Mouse (Mus musculus): ENCODE results near the gene Iqsec2. TPM values are rescaled to one million over a fixed set of nuclear protein-coding genes. Genes with fewer than 3 reads are reported as not detected.
"Not testable (repeated sequence)": the region's sequence is repeated elsewhere in the genome, so short reads cannot be mapped to it uniquely, and the experiment has no call there.

Iqsec2 gene
- total RNA-seq, 2 experiments from 2014 or later = 156 to 160 TPM

DNA sequence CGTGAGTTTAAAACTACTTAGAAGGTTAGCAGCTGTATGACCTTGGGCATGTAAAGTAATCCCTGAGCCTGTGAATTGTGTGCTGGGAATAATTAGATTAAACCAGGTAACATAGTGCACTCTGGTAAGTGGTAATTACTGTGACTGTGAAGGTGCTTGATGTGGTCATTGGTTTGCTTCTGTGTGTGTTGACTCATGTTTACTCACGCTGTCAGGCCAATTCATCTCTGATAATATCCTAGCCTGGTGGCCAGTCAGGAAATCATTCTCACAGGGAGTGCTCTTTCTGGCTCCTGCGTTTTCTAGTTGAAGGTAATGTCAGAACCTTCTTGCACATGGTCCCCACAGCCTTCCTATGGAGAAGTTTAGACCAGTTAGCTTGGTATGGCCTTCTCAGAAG is 90.1 kb downstream of the Iqsec2 start:
- intact Hi-C loops (cut with DNase I) = no loop called here
- DNase-seq (ENCODE audit: low spot score in 2 of 2) = no peak

DNA sequence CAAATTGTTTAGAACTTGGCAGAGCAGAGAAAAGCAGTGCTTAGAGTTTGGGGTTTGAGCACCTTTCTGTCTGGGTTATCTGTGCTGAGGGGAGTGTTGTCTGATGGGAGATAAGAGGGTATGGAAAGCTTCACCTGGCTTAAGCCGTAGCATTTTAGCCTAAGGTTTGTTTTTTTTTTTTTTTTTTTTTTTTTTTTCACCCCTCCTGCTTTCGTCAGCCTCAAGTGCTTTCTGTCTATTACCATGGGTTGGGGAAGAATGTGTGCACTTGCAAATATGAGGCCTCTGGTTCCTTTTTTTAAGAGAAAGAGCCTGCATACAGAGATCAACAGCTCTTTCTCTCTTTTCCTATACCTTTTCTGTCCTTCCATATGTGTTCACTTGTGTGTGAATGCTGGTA is 91.7 kb downstream of the Iqsec2 start:
- no peak for DNase-seq (ENCODE audit: low spot score in 2 of 2)
- intact Hi-C loops (cut with DNase I) = no loop called here

DNA sequence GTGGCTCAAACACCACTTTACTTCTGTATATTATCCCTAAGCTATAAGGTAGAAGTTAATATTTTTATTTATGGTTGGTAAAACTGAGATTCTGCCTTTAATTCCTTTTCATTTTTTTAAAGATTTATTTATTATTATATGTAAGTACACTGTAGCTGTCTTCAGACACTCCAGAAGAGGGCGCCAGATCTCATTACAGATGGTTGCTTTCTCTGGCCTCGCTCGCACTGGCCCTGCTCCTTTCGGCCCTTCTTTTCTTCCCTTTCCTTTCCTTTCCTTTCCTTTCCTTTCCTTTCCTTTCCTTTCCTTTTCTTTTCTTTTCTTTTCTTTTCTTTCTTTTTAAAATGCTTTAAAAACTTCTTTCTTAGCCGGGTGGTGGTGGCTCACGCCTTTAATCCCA is 99.1 kb downstream of the Iqsec2 start:
- DNase-seq (ENCODE audit: low spot score in 2 of 2); intact Hi-C loops (cut with DNase I): not testable (repeated sequence)

DNA sequence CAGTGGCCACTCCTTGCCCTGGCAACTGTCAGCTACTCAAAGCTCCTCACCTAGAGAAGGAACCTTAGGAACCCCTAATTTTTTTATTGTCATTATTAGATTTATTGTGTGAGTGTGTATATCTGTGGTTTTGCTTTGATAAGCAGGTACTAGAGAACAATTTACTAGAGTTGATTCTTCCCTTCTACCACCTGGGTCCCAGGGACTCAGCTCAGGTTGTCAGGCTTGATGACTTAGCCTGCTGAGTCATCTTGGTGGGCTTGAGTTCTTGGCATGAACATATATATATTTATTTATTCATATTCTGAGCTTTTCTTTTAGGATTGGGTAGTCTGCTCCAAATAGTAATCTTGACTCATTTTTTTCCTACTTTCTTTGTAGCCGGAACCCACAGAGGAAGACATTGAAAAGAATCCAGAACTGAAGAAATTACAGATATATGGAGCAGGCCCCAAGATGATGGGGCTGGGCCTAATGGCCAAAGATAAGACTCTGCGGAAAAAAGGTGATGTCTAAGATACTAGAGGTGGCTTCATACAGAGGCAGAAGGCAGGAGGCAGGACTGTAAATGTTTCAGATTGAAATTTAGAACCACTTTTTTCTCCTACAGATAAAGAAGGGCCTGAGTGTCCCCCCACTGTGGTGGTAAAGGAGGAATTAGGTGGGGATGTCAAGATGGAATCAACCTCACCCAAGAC is 100.6 kb downstream of the Iqsec2 start:
- no peak for DNase-seq (ENCODE audit: low spot score in 2 of 2)
- intact Hi-C loops (cut with DNase I) = loop anchor here (5.0 kb wide), 1 partner anchor 108 kb away; no protein-coding TSS in a partner anchor

DNA sequence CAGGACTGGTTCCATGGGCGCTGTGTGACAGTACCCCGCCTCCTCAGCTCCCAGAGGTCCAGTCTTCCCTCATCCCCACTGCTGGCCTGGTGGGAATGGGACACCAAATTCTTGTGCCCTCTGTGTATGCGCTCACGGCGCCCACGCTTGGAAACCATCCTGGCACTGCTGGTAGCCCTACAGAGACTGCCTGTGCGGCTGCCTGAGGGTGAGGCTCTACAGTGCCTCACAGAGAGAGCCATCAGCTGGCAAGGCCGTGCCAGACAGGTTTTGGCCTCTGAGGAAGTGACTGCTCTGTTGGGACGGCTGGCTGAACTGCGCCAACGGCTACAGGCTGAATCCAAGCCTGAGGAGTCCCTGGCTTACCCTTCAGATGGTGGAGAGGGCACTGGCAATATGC is 127.1 kb downstream of the Iqsec2 start:
- DNase-seq (ENCODE audit: low spot score in 2 of 2) = no peak
- intact Hi-C loops (cut with DNase I) = no loop called here

Other genes starting within 250 kb of the Iqsec2 start
- gene Hsd17b10, start 142.4 kb upstream of the Iqsec2 start, total RNA-seq (2021) = 10 to 100 TPM; 40.2 to 42.0 TPM
- gene Ribc1, start 128.0 kb upstream of the Iqsec2 start, total RNA-seq (2021) = under 1 TPM; 0.27 to 0.49 TPM
- 10 to 100 TPM; 45.2 to 51.3 TPM for gene Smc1a, start 127.8 kb upstream of the Iqsec2 start, total RNA-seq (2021)
- gene Kdm5c, start 88.8 kb downstream of the Iqsec2 start, total RNA-seq (2021) = 10 to 100 TPM; 52.7 to 55.8 TPM
- gene Kantr, start 183.2 kb downstream of the Iqsec2 start, total RNA-seq (2021) = 10 to 100 TPM; 52.5 to 54.5 TPM
- 10 to 100 TPM; 82.4 to 99.8 TPM for gene Tspyl2, start 198.2 kb downstream of the Iqsec2 start, total RNA-seq (2021)
- 10 to 100 TPM; 15.8 to 17.5 TPM for gene Gpr173, start 224.4 kb downstream of the Iqsec2 start, total RNA-seq (2021)

Measured in left cerebral cortex, postnatal 36 days (tissue).